Mouse (Mus musculus) frontal cortex, postnatal 10 days (tissue): ENCODE measurements around the gene Ehbp1.

Experiments
- DNase-seq, 2 experiments: peaks; one replicate each; pipeline ENCODE4 v3.0.0; 2022; ENCODE audit warnings: low spot score in 2 of 2, mixed read lengths in 1 of 2

Ehbp1 gene

DNA sequence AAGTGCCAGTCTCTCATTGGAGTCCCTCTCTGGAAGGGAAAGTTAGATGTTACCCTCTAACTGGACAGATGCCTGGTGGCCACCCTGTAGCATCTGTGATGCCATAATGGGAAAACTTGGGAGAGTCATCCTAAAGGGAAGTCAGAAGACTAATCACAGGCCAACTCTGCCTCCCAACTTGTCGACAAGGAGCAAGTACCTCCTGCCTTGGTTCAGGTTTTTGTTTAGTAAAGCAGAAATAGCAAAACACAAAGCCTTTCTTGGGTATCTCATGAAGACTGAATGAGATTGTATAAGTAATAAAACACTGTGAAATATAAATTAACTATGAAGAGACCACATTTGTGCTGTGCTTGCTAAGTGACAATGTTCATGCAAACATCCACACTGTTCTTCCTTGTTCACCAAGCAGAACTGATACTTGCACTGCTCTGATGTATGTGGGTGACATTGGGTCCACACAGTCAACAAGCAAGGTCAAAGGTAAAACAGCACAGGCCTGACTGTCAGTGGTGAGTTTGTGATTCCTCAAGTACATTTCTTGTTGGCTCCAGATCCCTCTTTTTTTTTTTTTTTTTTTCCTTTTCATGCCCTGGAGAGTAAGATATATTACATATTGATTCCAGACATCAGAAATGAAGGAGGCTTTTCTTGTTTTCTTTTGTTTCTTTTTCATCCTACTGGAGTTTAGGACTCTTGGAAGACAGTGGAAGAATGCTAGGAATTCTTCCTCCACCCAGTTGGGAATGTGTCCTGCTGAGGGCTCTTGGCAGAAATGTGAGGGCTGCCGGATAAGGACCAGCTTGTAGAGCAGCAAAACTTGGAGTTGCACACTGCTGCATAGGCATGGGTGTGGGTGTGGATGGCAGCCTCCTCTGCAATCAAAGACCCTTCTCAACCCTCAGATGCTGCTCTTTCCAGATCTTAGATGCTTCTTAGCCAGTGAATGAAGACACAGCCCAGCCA lies at the start of gene Ehbp1:
Gene Ehbp1 (minus strand): TSS at position 51 of the 966 bp plus-strand sequence.
- DNase-seq, result no peak

- no peak for DNase-seq
These were observed 45.5 kb upstream of the Ehbp1 start for GRCm38 (mm10) chr11:22387472-22388098.

DNA sequence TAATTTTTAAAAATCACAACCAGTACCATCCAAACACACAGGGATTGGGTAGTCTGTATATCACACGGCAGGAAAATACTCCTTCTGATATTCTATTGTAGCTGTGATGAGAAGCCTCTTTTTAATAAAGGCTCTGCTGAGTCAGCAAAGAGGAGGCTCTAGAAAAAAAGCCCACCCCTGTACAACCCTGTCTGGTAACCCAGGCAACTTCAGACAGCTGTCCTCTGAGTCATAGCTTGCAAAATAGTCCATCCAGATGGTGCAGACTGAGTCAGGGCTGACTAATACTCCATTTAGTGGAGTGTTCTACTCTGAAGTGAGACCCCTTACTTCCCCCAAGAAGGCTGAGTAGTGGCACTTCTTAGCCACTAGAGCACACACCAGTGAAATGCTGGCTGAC lies 41.4 kb upstream of the Ehbp1 start:
- no peak for DNase-seq

GRCm38 (mm10) chr11:22374811-22375210 lies 32.7 kb upstream of the Ehbp1 start:
- no peak for DNase-seq

DNA sequence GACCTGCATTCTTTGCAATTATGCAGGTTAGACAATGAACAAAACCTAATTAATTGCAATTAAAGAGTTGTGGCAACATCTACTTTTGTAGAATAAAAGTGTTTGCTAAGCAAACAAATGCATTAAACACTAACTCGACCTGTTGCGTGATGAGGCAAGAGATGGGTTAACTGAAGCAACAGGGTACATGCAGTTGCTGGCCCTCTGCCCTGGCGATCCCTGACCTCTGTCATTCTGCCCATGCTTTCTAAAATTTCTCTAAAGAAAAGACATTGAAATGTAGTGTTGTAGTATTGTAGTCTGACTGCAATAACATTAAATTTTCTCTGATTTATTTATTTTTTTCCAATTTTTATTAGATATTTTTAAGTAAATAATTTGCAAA lies 31.2 kb upstream of the Ehbp1 start:
- no peak for DNase-seq

GRCm38 (mm10) chr11:22372609-22373289 lies 30.7 kb upstream of the Ehbp1 start:
- DNase-seq, result no peak

- no peak for DNase-seq
These were observed 27.7 kb upstream of the Ehbp1 start for GRCm38 (mm10) chr11:22369841-22370240.

DNA sequence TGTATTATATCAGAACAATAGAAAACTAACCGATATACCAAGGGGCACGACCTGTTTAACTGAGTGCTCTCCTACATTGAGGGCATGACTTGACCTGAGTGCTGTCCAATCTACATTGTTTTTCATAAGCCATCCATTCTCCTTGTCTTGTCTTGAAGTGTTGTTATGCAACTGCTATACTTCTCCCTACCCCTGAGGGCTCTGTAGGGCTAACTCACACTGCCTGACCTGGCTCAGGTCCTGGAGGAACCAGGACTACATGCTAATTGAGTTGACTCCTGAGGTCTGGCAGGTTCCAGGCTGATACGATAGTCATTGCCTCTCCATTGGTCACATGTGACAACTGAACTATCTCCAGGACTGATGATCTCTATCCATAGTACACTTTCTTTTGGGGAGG lies 26.5 kb upstream of the Ehbp1 start:
- no peak for DNase-seq

DNA sequence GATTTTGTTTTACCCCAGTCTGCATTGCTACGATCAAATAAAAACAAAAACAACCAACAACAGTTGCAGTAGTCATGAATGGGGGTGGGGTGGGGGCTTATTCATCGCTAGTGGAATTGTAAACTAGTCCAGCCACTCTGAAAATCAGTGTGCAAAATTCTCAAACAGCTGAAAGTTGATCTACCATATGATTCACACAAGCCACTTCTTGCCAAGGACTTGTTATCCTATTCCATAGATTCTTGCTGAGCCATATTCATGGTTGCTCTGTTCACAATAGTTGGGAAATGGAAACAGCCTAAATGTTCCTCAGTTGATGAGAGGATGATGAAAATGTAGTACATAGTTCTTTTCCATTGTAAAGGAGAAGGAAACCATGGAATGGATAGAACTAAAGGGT lies 24.4 kb upstream of the Ehbp1 start:
- no peak for DNase-seq

- no peak for DNase-seq
These were observed 12.0 kb upstream of the Ehbp1 start for GRCm38 (mm10) chr11:22353962-22354621.

DNA sequence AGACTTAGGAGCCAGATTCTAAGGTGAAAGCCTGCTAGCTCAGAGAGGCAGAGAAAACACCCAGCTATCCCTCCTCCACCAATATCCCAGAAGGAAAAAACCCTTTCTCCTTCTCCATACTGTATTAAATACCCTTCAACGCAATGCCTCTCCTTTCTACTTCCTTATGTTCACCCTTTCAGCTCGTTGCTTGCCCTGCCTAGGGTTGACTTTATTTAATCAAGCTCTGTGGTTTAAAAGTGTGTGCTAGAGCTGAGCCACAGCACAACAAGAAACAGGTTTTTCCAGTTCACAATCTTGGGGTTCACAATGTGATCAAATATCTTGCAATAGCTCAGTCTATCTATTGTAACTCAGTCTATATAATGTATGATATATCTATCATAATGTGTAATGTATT lies 7.9 kb upstream of the Ehbp1 start:
- no peak for DNase-seq

DNA sequence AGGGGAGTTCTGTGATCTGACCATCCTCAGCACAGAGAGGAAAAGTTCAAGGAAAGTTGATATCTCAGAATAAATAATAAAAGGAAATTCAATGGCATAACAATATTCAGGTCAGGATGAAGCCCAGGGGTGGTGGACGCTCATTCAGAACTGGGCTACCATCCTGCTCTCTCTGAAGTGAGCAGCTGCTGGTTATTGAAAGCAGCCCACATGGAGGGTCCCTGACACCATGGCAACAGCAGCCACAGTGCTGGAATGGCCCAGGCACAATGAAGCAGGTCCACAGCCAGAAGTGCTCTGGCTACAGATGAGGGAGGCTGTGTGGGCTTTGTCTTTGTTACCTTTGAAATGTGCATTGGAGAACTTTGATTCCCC lies 6.4 kb upstream of the Ehbp1 start:
- DNase-seq, result peak; percentile 18 to 28

GRCm38 (mm10) chr11:22347651-22348535 lies 5.8 kb upstream of the Ehbp1 start:
- no peak for DNase-seq

- DNase-seq, result no peak
These were observed 14.7 kb downstream of the Ehbp1 start for GRCm38 (mm10) chr11:22327302-22327910.

DNA sequence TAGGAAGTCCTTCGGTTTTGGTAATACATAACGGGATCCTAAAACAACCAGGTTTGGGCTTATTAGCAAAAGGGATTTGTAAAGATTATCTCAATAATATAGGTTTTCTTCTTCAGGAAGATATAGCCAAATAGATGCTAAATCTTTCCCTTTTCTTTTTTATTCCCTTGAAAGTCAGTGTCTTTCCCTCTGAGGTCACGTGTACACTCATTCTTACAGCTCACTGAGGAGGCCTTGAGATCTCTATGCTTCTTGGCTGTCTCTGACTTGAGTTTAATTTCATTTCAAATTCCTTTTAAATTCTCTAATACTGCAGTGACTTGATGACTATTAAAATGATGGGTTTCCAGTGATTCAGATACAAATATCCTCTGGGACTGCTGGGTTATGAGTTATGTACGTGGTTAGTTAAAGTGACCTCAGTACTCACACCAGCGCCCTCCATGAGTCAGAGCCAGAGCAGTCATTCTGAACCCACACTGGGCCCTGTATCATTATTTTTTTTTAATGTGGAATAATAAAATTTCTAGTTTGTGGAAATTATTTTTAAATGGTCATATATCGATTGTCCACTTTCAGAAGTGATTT lies 24.2 kb downstream of the Ehbp1 start:
- DNase-seq, result no peak

- DNase-seq, result no peak
These were observed 26.3 kb downstream of the Ehbp1 start for GRCm38 (mm10) chr11:22315801-22316200.

GRCm38 (mm10) chr11:22301164-22301563 lies 40.9 kb downstream of the Ehbp1 start:
- no peak for DNase-seq

GRCm38 (mm10) chr11:22289164-22289563 lies 52.9 kb downstream of the Ehbp1 start:
- no peak for DNase-seq

GRCm38 (mm10) chr11:22287513-22287900 lies 54.6 kb downstream of the Ehbp1 start:
- no peak for DNase-seq

DNA sequence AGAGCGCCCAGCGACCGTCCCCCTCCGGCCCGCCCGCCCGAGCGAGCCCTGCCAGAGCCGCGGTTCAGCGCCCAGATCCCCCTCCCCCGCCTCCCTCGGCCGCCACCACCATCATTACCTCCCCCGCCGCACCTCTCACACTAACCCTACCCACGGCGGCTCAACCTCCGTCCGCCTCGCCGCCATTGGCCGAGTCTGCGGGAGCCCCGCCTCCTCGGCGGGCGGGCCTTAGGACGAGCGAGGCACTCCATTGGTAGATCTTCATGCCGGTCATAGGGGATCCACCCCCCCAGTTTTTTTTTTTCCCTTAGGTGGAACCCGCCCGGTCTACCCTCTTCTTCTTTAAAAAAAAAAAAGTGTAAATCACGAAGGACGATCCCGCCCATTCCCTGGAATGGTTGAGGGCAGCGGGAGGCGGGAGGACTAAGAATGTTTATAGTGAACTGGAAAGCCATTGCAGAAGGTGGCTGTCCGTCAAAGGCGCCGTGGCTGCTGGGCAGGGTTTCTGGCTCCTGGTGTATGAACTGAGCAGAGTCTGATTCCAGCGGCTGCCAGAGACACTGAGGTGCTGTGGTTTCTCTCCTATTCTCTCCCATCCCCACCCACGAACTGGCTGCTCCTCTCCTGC lies 55.1 kb downstream of the Ehbp1 start:
- DNase-seq, result peak; percentile 93 to 96
